Mouse (Mus musculus) limb, embryonic 14.5 days (tissue): ENCODE data around the gene Ank3. TPM values are rescaled to one million over a fixed set of nuclear protein-coding genes. Genes with fewer than 3 reads are reported as not detected.
A peak's percentile ranks its signal among the peaks of the same experiment; 100 is the strongest.

Experiments
- ATAC-seq: fragments of 200-750 bp; cut with Nextera tagmentation; 2 replicates; pipeline ENCODE4 v1.8.0; 2017; ENCODE audit warnings: low read depth, moderate number of reproducible peaks, moderate TSS enrichment; ENCODE audit not compliant: low FRiP score
- DNase-seq: peaks from one replicate; pipeline ENCODE4 v3.0.0-alpha.2; 2015; ENCODE audit warnings: low spot score
- H3K27ac ChIP-seq: fragments of 300-500 bp; sonication (generic); replicated peaks from 2 replicates; pipeline ENCODE4 v1.5.1; 2014; ENCODE audit warnings: low read depth, mild to moderate bottlenecking, low read length, moderate library complexity, mixed read lengths
- H3K27me3 ChIP-seq: fragments of 300-500 bp; sonication (generic); 2 replicates; pipeline ENCODE4 v1.6.1; 2014; ENCODE audit warnings: low read length, mixed read lengths; ENCODE audit not compliant: control insufficient read depth, insufficient read depth
- H3K36me3 ChIP-seq: fragments of 300-500 bp; sonication (generic); 2 replicates; pipeline ENCODE4 v1.6.1; 2014; ENCODE audit warnings: mild to moderate bottlenecking, low read length, moderate library complexity, mixed read lengths; ENCODE audit not compliant: control insufficient read depth, insufficient read depth
- H3K4me1 ChIP-seq: fragments of 300-500 bp; sonication (generic); 2 replicates; pipeline ENCODE4 v1.6.1; 2014; ENCODE audit warnings: antibody characterized with exemption, low read length, mixed read lengths; ENCODE audit not compliant: control insufficient read depth, insufficient read depth
- H3K4me2 ChIP-seq: fragments of 300-500 bp; sonication (generic); replicated peaks from 2 replicates; pipeline ENCODE4 v1.6.1; 2014; ENCODE audit warnings: low read depth, mild to moderate bottlenecking, low read length, moderate library complexity; ENCODE audit not compliant: severe bottlenecking
- H3K4me3 ChIP-seq: fragments of 300-500 bp; sonication (generic); replicated peaks from 2 replicates; pipeline ENCODE4 v1.5.1; 2014; ENCODE audit warnings: low read length
- H3K9ac ChIP-seq: fragments of 300-500 bp; sonication (generic); 2 replicates; pipeline ENCODE4 v1.6.1; 2014; ENCODE audit warnings: mild to moderate bottlenecking, low read depth, low read length, moderate library complexity; ENCODE audit not compliant: severe bottlenecking
- H3K9me3 ChIP-seq: fragments of 300-500 bp; sonication (generic); 2 replicates; pipeline ENCODE4 v1.6.1; 2016; ENCODE audit warnings: low read length; ENCODE audit not compliant: control insufficient read depth
- POLR2A ChIP-seq: fragments of 200-500 bp; IDR thresholded peaks from 2 replicates; pipeline ENCODE4 v1.8.0; 2012; ENCODE audit warnings: inconsistent platforms, mild to moderate bottlenecking, moderate library complexity, borderline replicate concordance; ENCODE audit not compliant: insufficient read depth, insufficient read length; ENCODE audit errors: extremely low read depth
- WGBS: fragments of 180-500 bp; shearing (Covaris S2); extraction: QIAGEN DNeasy Blood & Tissue Kit; methylation state at CpG from one replicate; pipeline ENCODE4 v1.1.7; 2014; 5-methylcytosine and 5-hydroxymethylcytosine counted together
- polyA plus RNA-seq, 2 experiments: library from polyadenylated mRNA; depleted of rRNA in 1 of 2; stranded (reverse) in 1 of 2; unstranded in 1 of 2; fragments of >200 nt; fragmentation: Nextera tagmentation in 1 of 2; extraction: Ambion mirVana in 1 of 2; gene quantifications; 2 replicates each; pipeline versions ENCODE4 v1.2.1 to v1.2.3; 2012 to 2014

Gene Ank3
- polyA plus RNA-seq, 2 experiments = 14.8 to 25.2 TPM

DNA sequence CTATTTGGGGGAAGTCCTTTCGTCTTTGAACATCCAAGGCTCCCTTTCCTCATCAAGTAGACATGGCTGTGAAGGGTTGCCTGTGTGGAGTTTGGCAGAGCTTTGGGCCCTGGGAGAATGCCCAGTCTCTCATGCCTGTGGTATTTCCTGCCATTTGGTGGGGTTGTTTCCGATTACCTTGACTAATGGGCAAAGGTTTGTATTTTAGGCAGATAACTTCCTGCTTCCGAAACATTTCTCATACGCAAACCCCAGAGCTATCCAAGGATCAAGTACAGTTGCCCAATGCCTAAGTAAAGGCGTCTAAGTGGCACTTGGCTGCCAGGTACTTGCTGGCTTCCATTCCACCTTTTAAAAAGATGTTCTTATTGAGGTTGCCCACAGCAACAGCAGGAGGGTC lies 254.1 kb downstream of the Ank3 start:
- DNase-seq = peak; percentile 43
- no peak for TF ChIP-seq POLR2A
- no peak overlapping the region for H3K27ac ChIP-seq
- no peaks in the 10 kb centered on the region for H3K9me3 ChIP-seq
- H3K4me1 ChIP-seq = peaks cover 25% of the 10 kb centered on the region
- no peak for ATAC-seq
- H3K27me3 ChIP-seq = no peaks in the 10 kb centered on the region
- no peak overlapping the region for H3K4me3 ChIP-seq
- 39% methylated on average over 5 of the region's 5 CpGs for WGBS
- H3K4me2 ChIP-seq = no peak overlapping the region
- H3K9ac ChIP-seq = no peak overlapping the region
- no peaks in the 10 kb centered on the region for H3K36me3 ChIP-seq

GRCm38 (mm10) chr10:69653121-69653677 lies 254.6 kb downstream of the Ank3 start:
- Histone ChIP-seq H3K36me3 (no peaks in the 10 kb centered on the region), H3K27me3 (no peaks in the 10 kb centered on the region), H3K4me1 (peaks cover 25% of the 10 kb centered on the region), H3K4me3 (no peak overlapping the region), H3K27ac (no peak overlapping the region), H3K9me3 (no peaks in the 10 kb centered on the region), H3K4me2 (no peak overlapping the region), H3K9ac (no peak overlapping the region)
- DNase-seq (no peak), ATAC-seq (no peak; the same call in 1 of the 2 replicates)
- TF ChIP-seq POLR2A = no peak
- 14% methylated on average over 5 of the region's 5 CpGs for WGBS

DNA sequence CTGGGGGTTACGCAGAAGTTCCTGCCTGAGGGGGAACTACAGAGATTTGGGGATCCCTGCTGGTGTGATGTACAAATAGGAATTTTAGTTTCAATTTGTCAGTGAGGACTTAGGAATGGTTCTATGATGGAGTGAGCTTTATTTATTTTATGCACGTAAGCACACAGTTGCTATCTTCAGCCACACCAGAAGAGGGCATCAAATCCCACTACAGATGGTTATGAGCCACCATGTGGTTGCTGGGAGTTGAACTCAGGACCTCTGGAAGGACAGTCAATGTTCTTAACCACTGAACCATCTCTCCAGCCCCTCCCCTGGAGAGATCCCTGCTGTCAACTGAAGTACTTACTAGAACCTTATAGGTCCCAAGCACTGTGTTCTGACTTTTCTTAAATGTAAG lies 255.6 kb downstream of the Ank3 start:
- Histone ChIP-seq H3K4me1 (peaks cover 25% of the 10 kb centered on the region), H3K27me3 (no peaks in the 10 kb centered on the region), H3K27ac (no peak overlapping the region), H3K4me3 (no peak overlapping the region), H3K36me3 (no peaks in the 10 kb centered on the region), H3K4me2 (no peak overlapping the region), H3K9ac (no peak overlapping the region), H3K9me3 (no peaks in the 10 kb centered on the region)
- TF ChIP-seq POLR2A = no peak
- 95% methylated on average over 2 of the region's 2 CpGs for WGBS
- ATAC-seq (no peak), DNase-seq (no peak)

GRCm38 (mm10) chr10:69654866-69655633 lies 256.5 kb downstream of the Ank3 start:
- H3K4me2 ChIP-seq = peak overlapping the region; percentile 15; the same call in 1 of the 2 replicates
- no peak for TF ChIP-seq POLR2A
- 16% methylated on average over 13 of the region's 13 CpGs for WGBS
- DNase-seq (peak; percentile 72), ATAC-seq (0 out of 2 replicates have a peak, but pooled peaks have one; percentile 25)
- H3K4me3 ChIP-seq = no peak overlapping the region
- H3K36me3 ChIP-seq = no peaks in the 10 kb centered on the region
- no peaks in the 10 kb centered on the region for H3K27me3 ChIP-seq
- H3K4me1 ChIP-seq = peaks cover 25% of the 10 kb centered on the region
- no peaks in the 10 kb centered on the region for H3K9me3 ChIP-seq
- no peak overlapping the region for H3K9ac ChIP-seq
- no peak overlapping the region for H3K27ac ChIP-seq

DNA sequence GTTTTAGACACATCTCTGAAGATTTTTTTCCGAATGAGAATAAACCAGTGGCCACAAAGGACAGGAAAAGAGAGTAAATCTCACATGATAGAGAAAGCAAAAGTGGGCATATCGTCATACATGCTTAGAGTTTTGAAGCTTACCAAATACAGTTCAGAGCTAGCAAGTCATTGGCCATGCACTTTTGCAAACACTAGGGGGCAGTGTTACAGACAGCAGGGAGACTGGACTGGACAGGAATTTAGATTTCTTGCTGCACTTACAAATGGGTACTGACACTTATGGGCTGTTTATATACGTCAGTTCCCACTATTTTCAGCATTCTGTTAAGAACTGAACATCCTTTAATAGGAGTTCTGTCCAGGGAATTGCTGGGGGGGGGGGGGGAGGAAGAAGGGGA lies 257.7 kb downstream of the Ank3 start:
- DNase-seq (peak; percentile 59), ATAC-seq (no peak)
- no peak for TF ChIP-seq POLR2A
- Histone ChIP-seq H3K27me3 (no peaks in the 10 kb centered on the region), H3K27ac (no peak overlapping the region), H3K4me3 (no peak overlapping the region), H3K4me2 (no peak overlapping the region), H3K4me1 (peaks cover 18% of the 10 kb centered on the region), H3K9ac (no peak overlapping the region), H3K9me3 (no peaks in the 10 kb centered on the region), H3K36me3 (no peaks in the 10 kb centered on the region)
- WGBS = 18% methylated on average over 3 of the region's 3 CpGs
